Mouse (Mus musculus) heart, postnatal 14 days (tissue): ENCODE measurements around the gene Iqck. TPM values are rescaled to one million over a fixed set of nuclear protein-coding genes. Genes with fewer than 3 reads are reported as not detected.

Experiments used
- DNase-seq, 2 experiments: peaks; one replicate each; pipeline ENCODE4 v3.0.0; 2021 to 2022
- intact Hi-C: fragments of 180-260 bp; cut with DNase I; formaldehyde crosslinking; loops from one replicate; pipeline ENCODE4 v1.15.1; 2025
- long read RNA-seq, 2 experiments: library from polyadenylated mRNA; stranded (forward); transcript quantifications; one replicate each; pipeline ENCODE4 v2.0.0; 2021
- total RNA-seq, 2 experiments: library from RNA; stranded (reverse); gene quantifications; 2 replicates each; pipeline ENCODE4 v1.2.3; 2021

Iqck gene
- total RNA-seq = under 1 TPM; 0.27 to 0.60 TPM
- long read RNA-seq, experiment 1 = 0 reads
- long read RNA-seq, experiment 2 = 0 reads

- intact Hi-C loops = loop anchor here (1.0 to 5.0 kb wide), 2 partner anchors 72 to 140 kb away; partner anchors contain the start of gene Gprc5b
Observed at GRCm38 (mm10) chr7:118855171-118855876, at the start of gene Iqck. TSS of gene Iqck (plus strand) at chr7:118855752.

GRCm38 (mm10) chr7:118806631-118807411, 48.7 kb upstream of the Iqck start:
- intact Hi-C loops = no loop called here
- DNase-seq = peak; percentile 30 to 40

More at GRCm38 (mm10) chr7:118855171-118855876, at the start of gene Iqck:
- DNase-seq = peak; percentile 91 to 95

GRCm38 (mm10) chr7:118807899-118808298, 47.7 kb upstream of the Iqck start:
- intact Hi-C loops = no loop called here
- peak; percentile 47 to 60 for DNase-seq

GRCm38 (mm10) chr7:118811407-118812106, 44.0 kb upstream of the Iqck start:
- DNase-seq = peak; percentile 26 to 54
- intact Hi-C loops = no loop called here

- DNase-seq = no peak
- intact Hi-C loops = no loop called here
Observed at GRCm38 (mm10) chr7:118813592-118813991, 42.0 kb upstream of the Iqck start.

GRCm38 (mm10) chr7:118816275-118816674, 39.3 kb upstream of the Iqck start:
- no peak for DNase-seq
- intact Hi-C loops = no loop called here

- intact Hi-C loops = no loop called here
- no peak for DNase-seq
Observed at GRCm38 (mm10) chr7:118817741-118818140, 37.8 kb upstream of the Iqck start.

GRCm38 (mm10) chr7:118819666-118820065, 35.9 kb upstream of the Iqck start:
- DNase-seq = no peak
- intact Hi-C loops = no loop called here

GRCm38 (mm10) chr7:118821356-118821755, 34.2 kb upstream of the Iqck start:
- intact Hi-C loops = no loop called here
- peak; percentile 31 to 40 for DNase-seq

- intact Hi-C loops = no loop called here
Observed at GRCm38 (mm10) chr7:118821887-118822556, 33.5 kb upstream of the Iqck start.

GRCm38 (mm10) chr7:118824451-118824850, 31.1 kb upstream of the Iqck start:
- no peak for DNase-seq

More at GRCm38 (mm10) chr7:118821887-118822556, 33.5 kb upstream of the Iqck start:
- no peak for DNase-seq

GRCm38 (mm10) chr7:118827975-118828416, 27.6 kb upstream of the Iqck start:
- DNase-seq = no peak
- intact Hi-C loops = no loop called here

More at GRCm38 (mm10) chr7:118824451-118824850, 31.1 kb upstream of the Iqck start:
- intact Hi-C loops = no loop called here

- intact Hi-C loops = no loop called here
- DNase-seq = no peak
Observed at GRCm38 (mm10) chr7:118837901-118838300, 17.7 kb upstream of the Iqck start.

- DNase-seq = peak in 1 of 2 experiments; percentile 16
- intact Hi-C loops = no loop called here
Observed at GRCm38 (mm10) chr7:118841030-118841745, 14.4 kb upstream of the Iqck start.

GRCm38 (mm10) chr7:118841796-118842195, 13.8 kb upstream of the Iqck start:
- intact Hi-C loops = no loop called here
- peak in 1 of 2 experiments; percentile 12 for DNase-seq

GRCm38 (mm10) chr7:118842938-118843337, 12.6 kb upstream of the Iqck start:
- intact Hi-C loops = no loop called here
- no peak for DNase-seq

GRCm38 (mm10) chr7:118845141-118845540, 10.4 kb upstream of the Iqck start:
- DNase-seq = no peak
- intact Hi-C loops = no loop called here

- intact Hi-C loops = no loop called here
Observed at GRCm38 (mm10) chr7:118846329-118846728, 9.2 kb upstream of the Iqck start.

GRCm38 (mm10) chr7:118848796-118849195, 6.8 kb upstream of the Iqck start:
- DNase-seq = no peak
- intact Hi-C loops = no loop called here

More at GRCm38 (mm10) chr7:118846329-118846728, 9.2 kb upstream of the Iqck start:
- no peak for DNase-seq
